Comparison of ENCODE assay signal across 8 mouse cellular contexts in the genomic region with DNA sequence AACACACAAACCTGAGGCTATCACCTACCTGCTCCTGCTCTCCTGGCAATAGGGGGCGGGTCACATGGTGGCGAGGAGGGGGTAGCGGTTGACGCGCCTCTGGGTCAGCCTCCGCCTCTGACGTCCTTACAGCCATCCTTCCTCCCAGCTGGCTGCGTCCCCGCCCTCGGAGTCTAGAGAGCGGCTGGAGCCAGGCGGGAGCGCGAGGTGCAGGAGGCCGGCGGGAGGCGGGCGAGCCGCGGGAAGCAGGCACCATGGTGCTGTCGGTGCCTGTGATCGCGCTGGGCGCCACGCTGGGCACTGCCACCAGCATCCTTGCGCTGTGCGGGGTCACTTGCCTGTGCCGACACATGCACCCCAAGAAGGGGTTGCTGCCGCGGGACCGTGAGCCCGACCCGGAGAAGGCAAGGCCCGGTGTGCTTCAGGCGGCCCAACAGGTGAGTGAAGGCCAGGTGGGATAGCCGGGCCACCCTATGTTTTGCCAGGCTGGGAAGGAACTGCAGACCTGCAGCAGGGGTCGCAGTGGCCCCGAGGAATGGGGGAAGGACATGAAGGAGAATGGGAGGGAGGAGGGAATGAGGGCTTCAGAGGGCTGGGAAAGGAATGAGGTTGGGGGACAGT. TPM values are rescaled to one million over a fixed set of nuclear protein-coding genes. Genes with fewer than 3 reads are reported as not detected.
DNase-seq lines count a peak whose midpoint lies in the region; ATAC-seq and TF ChIP-seq lines count a peak whose summit lies in the region.

A gene (plus strand): TSS at position 166 of the 621 bp plus-strand sequence.

- WGBS in hindbrain, postnatal 0 days = under 1% methylated on average over 36 of the region's 38 CpGs

- H3K9me3 ChIP-seq in ES-E14 (ENCODE audit: control insufficient read depth, insufficient read depth, low read depth, low read length) = no peaks in the 10 kb centered on the region
- H3K9me3 ChIP-seq in hindbrain, postnatal 0 days (ENCODE audit: low read length) = no peaks in the 10 kb centered on the region

- no peaks in the 10 kb centered on the region for H3K27me3 ChIP-seq in hindbrain, postnatal 0 days (ENCODE audit: insufficient read depth, low read length)

- intact Hi-C loops in left cerebral cortex, adult 2 months (cut with DNase I) = loop anchor here (2.0 kb wide), 1 partner anchor 34 kb away; no protein-coding TSS in a partner anchor

- in situ Hi-C loops in ES-E14 (cut with MboI; ENCODE audit: low sequenced_read_pairs in 2 of 2, unreplicated experiment in 2 of 2) = loop anchor here in 1 of 2 experiments (25.0 kb wide), 1 partner anchor 147 kb away; no protein-coding TSS in a partner anchor

- peak; percentile 29 for DNase-seq in ES-E14 (ENCODE audit: low read depth, low spot score)
- DNase-seq in cerebellum, adult 8-10 months = peak; percentile 76
- DNase-seq in hindbrain, postnatal 0 days (ENCODE audit: low spot score) = peak; percentile 81
- peak; percentile 76 to 86 for DNase-seq in left cerebral cortex, adult 2 months (ENCODE audit: extremely low spot score in 1 of 2, low spot score in 2 of 2)
- DNase-seq in right cerebral cortex, postnatal 14 days = peak; percentile 75

- no peak within 1 kb of the TSS for H3K27ac ChIP-seq in ES-E14 (ENCODE audit: insufficient read depth, low read depth, low read length, poor library complexity, severe bottlenecking)
- H3K27ac ChIP-seq in hindbrain, postnatal 0 days = peak within 1 kb of the TSS; percentile 74
- peak within 1 kb of the TSS; percentile 95 for H3K27ac ChIP-seq in left cerebral cortex, adult 2 months

- peak within 1 kb of the TSS; percentile 54; the same call in 1 of the 2 replicates for H3K9ac ChIP-seq in ES-E14 (ENCODE audit: insufficient read depth, low read depth, low read length, poor library complexity, severe bottlenecking)
- peak within 1 kb of the TSS; percentile 65 for H3K9ac ChIP-seq in hindbrain, postnatal 0 days (replicated peaks; ENCODE audit: low read length)

- H3K4me3 ChIP-seq in ES-E14 (ENCODE audit: insufficient read depth in 1 of 2, low read depth in 1 of 2, low read length in 2 of 2, poor library complexity in 1 of 2, severe bottlenecking in 1 of 2) = peak within 1 kb of the TSS; percentile 61 to 71
- H3K4me3 ChIP-seq in hindbrain, postnatal 0 days (ENCODE audit: low read length) = peak within 1 kb of the TSS; percentile 50
- H3K4me3 ChIP-seq in left cerebral cortex, adult 2 months = peak within 1 kb of the TSS; percentile 75

- H3K4me1 ChIP-seq in ES-E14 (ENCODE audit: control insufficient read depth in 2 of 2, insufficient read depth in 2 of 2, low read length in 2 of 2, poor library complexity in 1 of 2) = peaks cover 0 to 9% of the 10 kb centered on the region in 2 experiments; a peak in 1 of 4 replicates
- H3K4me1 ChIP-seq in hindbrain, postnatal 0 days (ENCODE audit: insufficient read depth, low read length) = peaks cover 41% of the 10 kb centered on the region

- peak; percentile 66 for TF ChIP-seq CTCF in hindbrain, postnatal 0 days (IDR thresholded peaks at IDR 0.05; ENCODE audit: low read depth)
- TF ChIP-seq CTCF in left cerebral cortex, adult 2 months (IDR thresholded peaks at IDR 0.05) = no peak; the same call in 1 of the 2 replicates

- ATAC-seq in frontal cortex, adult (ENCODE audit: low TSS enrichment) = peak; percentile 86
- ATAC-seq in hindbrain, postnatal 0 days = peak; percentile 87
- peak; percentile 59 for ATAC-seq in megakaryocyte progenitor cell, adult 5-6 weeks (replicated peaks; ENCODE audit: poor library complexity)
- no peak for ATAC-seq in erythroblast, adult 5-6 weeks (replicated peaks; ENCODE audit: low FRiP score, poor library complexity, severe bottlenecking)

- H3K4me2 ChIP-seq in hindbrain, postnatal 0 days (ENCODE audit: low read depth, low read length) = peak within 1 kb of the TSS; percentile 77

- H3K36me3 ChIP-seq in ES-E14 (ENCODE audit: control insufficient read depth, insufficient read depth, low read length, poor library complexity, severe bottlenecking) = no peaks in the 10 kb centered on the region
- H3K36me3 ChIP-seq in hindbrain, postnatal 0 days (ENCODE audit: insufficient read depth, low read length) = no peaks in the 10 kb centered on the region

TF ChIP-seq in ES-E14, 5 proteins besides CTCF, POLR2A, EP300 and RAD21:
- no peak for TF ChIP-seq ZC3H11A (IDR thresholded peaks at IDR 0.05; ENCODE audit: borderline replicate concordance, low read depth, low read length)
- no peak for TF ChIP-seq MAFK (IDR thresholded peaks at IDR 0.05; ENCODE audit: insufficient read depth, low read depth, low read length)
- TF ChIP-seq ZNF384 (IDR thresholded peaks at IDR 0.05; ENCODE audit: low read depth, low read length) = no peak
- no peak for TF ChIP-seq CHD2 (IDR thresholded peaks at IDR 0.05; ENCODE audit: low read depth, low read length)
- no peak for TF ChIP-seq HCFC1 (IDR thresholded peaks at IDR 0.05; ENCODE audit: borderline replicate concordance, insufficient read depth, low read length)

RNA-seq across cellular contexts. Expression of the gene that starts here (rescaled TPM):
- 4.4 and 5.8 TPM in 2 replicates for total RNA-seq in ES-E14 (2012; rRNA removed)
- 145 and 146 TPM in 2 replicates for total RNA-seq in hindbrain, postnatal 0 days (2014; rRNA removed)
- 61.5 and 70.8 TPM in 2 replicates for polyA plus RNA-seq in hindbrain, postnatal 0 days (2015; fragmentation: Nextera tagmentation; extraction: Ambion mirVana)
- 100 to 1,000 TPM; 190 to 210 TPM for total RNA-seq in left cerebral cortex, adult 2 months (2021)
- total RNA-seq in megakaryocyte progenitor cell, adult 5-6 weeks (2015) = not detected in 2 replicates
- total RNA-seq in megakaryocyte progenitor cell, adult 5-6 weeks (2017) = not detected in 2 replicates
- not detected in 2 replicates for total RNA-seq in erythroblast, adult 5-6 weeks (2015; ENCODE audit: low replicate concordance)
- total RNA-seq in erythroblast, adult 5-6 weeks (2017; ENCODE audit: low replicate concordance) = not detected in 2 replicates

Comparison
In these comparisons a context has a peak if more than half of its experiments do, and no peak if none do; other contexts are left out.
1. RNA of the gene that starts here (total RNA-seq): 190 to 210 TPM in left cerebral cortex, adult 2 months and 145 to 146 TPM in hindbrain, postnatal 0 days; 4.4 to 5.8 TPM in ES-E14, not detected in megakaryocyte progenitor cell, adult 5-6 weeks and not detected in erythroblast, adult 5-6 weeks; every median in the first group is over 10 times any median in the second.
2. Peak in ATAC-seq in megakaryocyte progenitor cell, adult 5-6 weeks; RNA of the gene not detected or under 1 TPM.
3. DNase-seq: peak in every context shown above with its lines; median percentile 81 in hindbrain, postnatal 0 days; 81 in left cerebral cortex, adult 2 months; 76 in cerebellum, adult 8-10 months; 75 in right cerebral cortex, postnatal 14 days; 29 in ES-E14.
4. Peak in every context shown above with its lines, with median percentiles within 50 percentile points of each other: H3K4me3 ChIP-seq.